Mouse (Mus musculus) ES-Bruce4 (cell line): ENCODE measurements around the gene Cytl1. TPM values are rescaled to one million over a fixed set of nuclear protein-coding genes. Genes with fewer than 3 reads are reported as not detected.

Source experiments
- H3K27ac ChIP-seq: 2 replicates; pipeline ENCODE4 v1.5.1; 2012; ENCODE audit warnings: low read length, inconsistent platforms; ENCODE audit not compliant: insufficient read depth
- H3K27me3 ChIP-seq: 2 replicates; pipeline ENCODE4 v1.6.1; 2012; ENCODE audit warnings: mild to moderate bottlenecking, low read length, inconsistent platforms; ENCODE audit not compliant: control insufficient read depth, poor library complexity, insufficient read depth, severe bottlenecking
- H3K36me3 ChIP-seq: 2 replicates; pipeline ENCODE4 v1.6.1; 2012; ENCODE audit warnings: inconsistent platforms, mild to moderate bottlenecking, low read length, moderate library complexity; ENCODE audit not compliant: control insufficient read depth, poor library complexity, insufficient read depth, severe bottlenecking
- H3K4me1 ChIP-seq: one replicate; pipeline ENCODE4 v1.8.1; 2011; ENCODE audit warnings: low read length; ENCODE audit not compliant: control insufficient read depth, insufficient read depth
- H3K4me3 ChIP-seq: 2 replicates; pipeline ENCODE4 v1.5.1; 2011; ENCODE audit warnings: low read depth, mild to moderate bottlenecking, low read length
- H3K9ac ChIP-seq: 2 replicates; pipeline ENCODE4 v1.6.1; 2012; ENCODE audit warnings: low read depth, mild to moderate bottlenecking, inconsistent platforms; ENCODE audit not compliant: poor library complexity, severe bottlenecking
- H3K9me3 ChIP-seq: replicated peaks from 2 replicates; pipeline ENCODE4 v1.6.1; 2012; ENCODE audit warnings: mild to moderate bottlenecking, low read length, inconsistent platforms; ENCODE audit not compliant: control insufficient read depth, poor library complexity, insufficient read depth, severe bottlenecking
- CTCF ChIP-seq: IDR thresholded peaks from one replicate; pipeline ENCODE4 v1.8.1; 2011; ENCODE audit warnings: low read depth, low read length
- EP300 ChIP-seq: IDR thresholded peaks from 2 replicates; pipeline ENCODE4 v1.6.1; 2011; ENCODE audit warnings: low read depth, low read length; ENCODE audit not compliant: insufficient read depth
- POLR2A ChIP-seq: IDR thresholded peaks from one replicate; pipeline ENCODE4 v1.8.1; 2011; ENCODE audit warnings: low read length; ENCODE audit not compliant: insufficient read depth
- polyA plus RNA-seq: library from polyadenylated mRNA; stranded (reverse); fragments of >200 nt; gene quantifications from 2 replicates; pipeline ENCODE4 v1.2.4, GENCODE M21; 2011; ENCODE audit warnings: low read depth; ENCODE audit not compliant: missing spikeins, insufficient read depth, insufficient read length

The Cytl1 gene
- polyA plus RNA-seq, 1 experiment = not detected

- Histone ChIP-seq H3K27ac (no peak overlapping the region), H3K9me3 (no peaks in the 10 kb centered on the region), H3K27me3 (no peaks in the 10 kb centered on the region), H3K4me3 (no peak overlapping the region), H3K36me3 (no peaks in the 10 kb centered on the region), H3K9ac (no peak overlapping the region), H3K4me1 (no peaks in the 10 kb centered on the region)
- TF ChIP-seq EP300 (no peak), POLR2A (no peak), CTCF (no peak)
Measured at GRCm38 (mm10) chr5:37774011-37774410, 38.7 kb downstream of the Cytl1 start.

GRCm38 (mm10) chr5:37775681-37776080 lies 40.4 kb downstream of the Cytl1 start:
- H3K27ac ChIP-seq = no peak overlapping the region
- peak; percentile 7 for TF ChIP-seq CTCF
- TF ChIP-seq POLR2A = no peak
- TF ChIP-seq EP300 = no peak
- no peaks in the 10 kb centered on the region for H3K9me3 ChIP-seq
- H3K4me3 ChIP-seq = no peak overlapping the region
- no peaks in the 10 kb centered on the region for H3K27me3 ChIP-seq
- H3K36me3 ChIP-seq = no peaks in the 10 kb centered on the region
- H3K4me1 ChIP-seq = no peaks in the 10 kb centered on the region
- no peak overlapping the region for H3K9ac ChIP-seq

- H3K4me3 ChIP-seq = no peak overlapping the region
- TF ChIP-seq EP300 (no peak), CTCF (no peak), POLR2A (no peak)
- H3K27me3 ChIP-seq = no peaks in the 10 kb centered on the region
- H3K9me3 ChIP-seq = no peaks in the 10 kb centered on the region
- H3K27ac ChIP-seq = no peak overlapping the region
- H3K4me1 ChIP-seq = no peaks in the 10 kb centered on the region
- no peak overlapping the region for H3K9ac ChIP-seq
- no peaks in the 10 kb centered on the region for H3K36me3 ChIP-seq
Measured at GRCm38 (mm10) chr5:37783306-37783705, 48.0 kb downstream of the Cytl1 start.

GRCm38 (mm10) chr5:37784847-37785391 lies 49.6 kb downstream of the Cytl1 start:
- no peaks in the 10 kb centered on the region for H3K36me3 ChIP-seq
- H3K27me3 ChIP-seq = no peaks in the 10 kb centered on the region
- H3K4me3 ChIP-seq = no peak overlapping the region
- no peak overlapping the region for H3K27ac ChIP-seq
- H3K4me1 ChIP-seq = no peaks in the 10 kb centered on the region
- H3K9me3 ChIP-seq = no peaks in the 10 kb centered on the region
- H3K9ac ChIP-seq = no peak overlapping the region
- no peak for TF ChIP-seq POLR2A
- no peak for TF ChIP-seq CTCF
- no peak for TF ChIP-seq EP300

Other genes with a start within 250 kb of the Cytl1 start
- 0.26 and 0.40 TPM in 2 replicates for gene Stk32b, start 18.3 kb upstream of the Cytl1 start, polyA plus RNA-seq
- 0.68 and 0.72 TPM in 2 replicates for gene Msx1, start 89.1 kb downstream of the Cytl1 start, polyA plus RNA-seq